Mouse (Mus musculus): ENCODE results near the gene Prdx6b. TPM values are rescaled to one million over a fixed set of nuclear protein-coding genes. Genes with fewer than 3 reads are reported as not detected.

Prdx6b gene
- total RNA-seq (2021): not detected
- long read RNA-seq, experiment 1: 0 reads
- long read RNA-seq, experiment 2: 0 reads

GRCm38 (mm10) chr2:80292172-80292571 is at the start of gene Prdx6b:
TSS of gene Prdx6b (plus strand) at chr2:80292472.
- no peak for DNase-seq (ENCODE audit: low spot score in 2 of 2)

DNA sequence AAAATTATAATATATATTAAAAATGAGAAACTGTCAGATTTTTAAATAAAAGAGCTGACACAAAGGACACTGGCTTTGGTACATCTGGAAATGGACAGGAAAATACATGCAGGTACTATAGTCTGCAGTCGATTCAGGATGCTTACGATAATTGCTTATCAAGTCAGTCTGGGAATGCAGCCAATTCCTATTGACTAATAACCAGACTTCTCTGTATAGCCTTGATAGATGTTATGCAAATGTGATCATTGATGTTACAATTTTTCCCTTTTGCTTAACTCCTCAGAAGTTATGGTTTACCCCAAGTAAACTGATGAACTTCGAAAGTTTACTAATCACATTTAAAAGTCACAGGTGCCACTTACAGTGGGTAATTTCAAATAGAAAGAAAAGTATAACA is 44.8 kb upstream of the Prdx6b start:
- no peak for DNase-seq (ENCODE audit: low spot score in 2 of 2)

DNA sequence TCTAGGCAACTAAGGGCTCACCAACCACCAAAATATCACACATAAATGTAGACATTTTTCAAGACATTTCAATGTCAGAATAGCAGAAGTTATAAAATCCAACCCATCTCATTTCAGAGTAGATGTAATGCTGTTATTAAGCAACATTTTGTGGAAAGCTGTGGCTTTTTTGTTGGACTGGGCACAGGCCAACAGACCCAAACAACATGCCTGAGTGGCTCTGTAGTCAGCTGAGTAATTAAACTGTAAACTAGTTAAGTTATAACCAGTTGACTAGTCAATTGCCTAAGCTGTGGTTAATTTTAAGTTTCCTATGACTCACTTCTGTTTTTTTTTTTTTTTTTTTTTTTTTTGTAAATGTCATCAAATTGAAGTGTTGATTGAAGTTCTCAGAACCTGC is 44.4 kb upstream of the Prdx6b start:
- DNase-seq (ENCODE audit: low spot score in 2 of 2): no peak

GRCm38 (mm10) chr2:80259888-80260672 is 32.2 kb upstream of the Prdx6b start:
- no peak for DNase-seq (ENCODE audit: low spot score in 2 of 2)

GRCm38 (mm10) chr2:80266894-80267293 is 25.4 kb upstream of the Prdx6b start:
- DNase-seq (ENCODE audit: low spot score in 2 of 2): peak; percentile 72 to 86

DNA sequence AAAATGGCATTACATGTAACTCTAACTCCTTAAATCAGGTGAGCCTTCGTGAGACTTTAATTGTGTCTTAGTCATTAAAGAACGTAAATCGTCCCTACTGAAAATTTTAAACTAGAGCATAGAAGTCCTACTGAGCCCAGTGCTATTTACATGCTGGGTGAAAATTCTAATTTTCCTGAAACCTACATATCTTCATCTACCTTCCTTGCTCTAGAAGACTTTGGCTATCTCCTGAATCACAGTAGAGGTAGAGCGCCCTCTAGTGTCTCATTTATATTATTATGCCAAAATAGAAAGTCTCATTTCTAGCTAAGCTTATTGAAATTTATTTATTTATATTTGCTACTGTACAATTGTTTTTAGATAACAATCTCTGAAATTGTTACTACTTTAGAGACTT is 24.2 kb upstream of the Prdx6b start:
- peak in 1 of 2 experiments; percentile 61 for DNase-seq (ENCODE audit: low spot score in 2 of 2)

DNA sequence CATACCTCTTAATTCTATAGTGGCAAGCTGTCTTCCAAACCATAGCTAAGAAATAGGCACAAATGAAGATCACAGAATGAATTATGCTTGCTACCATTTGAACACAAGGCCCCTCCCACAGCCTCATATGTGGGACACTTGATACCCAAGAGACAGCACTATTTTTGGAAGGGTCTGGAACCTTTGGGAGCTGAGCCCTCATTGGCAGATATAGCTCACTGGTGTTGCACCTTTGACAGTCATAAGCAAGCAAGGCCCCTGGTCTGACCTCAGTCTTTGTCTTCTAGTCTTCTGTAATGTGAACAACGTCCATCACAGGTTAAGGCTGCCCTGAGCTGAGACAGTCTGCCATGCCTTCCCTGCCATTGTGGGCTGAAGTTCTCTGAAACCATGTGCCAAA is 20.8 kb upstream of the Prdx6b start:
- DNase-seq (ENCODE audit: low spot score in 2 of 2): no peak

GRCm38 (mm10) chr2:80273038-80273437 is 19.2 kb upstream of the Prdx6b start:
- no peak for DNase-seq (ENCODE audit: low spot score in 2 of 2)

- DNase-seq (ENCODE audit: low spot score in 2 of 2): no peak
Measured at GRCm38 (mm10) chr2:80273763-80274162, 18.5 kb upstream of the Prdx6b start.

DNA sequence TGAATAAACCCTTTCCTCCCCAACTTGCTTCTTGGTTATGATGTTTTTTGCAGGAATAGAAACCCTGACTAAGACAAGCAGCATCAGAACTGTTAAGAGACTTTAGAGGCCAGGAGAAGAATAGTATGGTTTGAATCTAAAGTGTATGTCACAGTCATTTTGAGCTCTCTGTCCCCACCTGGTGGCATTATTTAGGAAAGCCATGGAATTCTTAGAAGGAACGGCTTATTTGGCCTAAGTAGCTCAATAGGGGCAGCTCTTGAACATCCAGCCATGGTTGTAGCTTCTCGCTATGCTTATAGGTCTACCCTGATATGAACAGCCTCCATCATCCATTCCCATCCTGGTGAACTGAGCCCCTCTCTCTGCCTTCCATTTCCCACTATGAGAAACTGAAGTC is 17.1 kb upstream of the Prdx6b start:
- peak in 1 of 2 experiments; percentile 20 for DNase-seq (ENCODE audit: low spot score in 2 of 2)

DNA sequence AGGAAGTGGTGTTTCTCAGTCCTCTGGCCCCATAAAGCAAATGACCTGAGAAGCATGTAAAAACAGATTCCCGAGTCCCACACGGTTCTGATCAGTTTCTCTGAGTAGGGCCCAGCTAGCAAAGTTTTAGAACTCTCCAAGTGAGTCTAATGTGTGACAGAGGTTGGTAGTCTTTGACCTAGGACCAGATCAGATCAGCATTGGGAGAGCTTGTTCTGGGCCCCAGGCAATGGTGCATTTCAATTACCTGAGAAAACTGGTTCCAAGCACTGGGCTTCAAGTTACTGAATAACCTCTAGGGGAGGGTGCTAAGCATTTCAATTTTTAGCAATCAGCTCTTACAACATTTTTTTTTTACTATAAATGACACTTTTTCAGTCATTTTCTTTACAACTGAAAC is 10.1 kb upstream of the Prdx6b start:
- DNase-seq (ENCODE audit: low spot score in 2 of 2): no peak

- DNase-seq (ENCODE audit: low spot score in 2 of 2): no peak
Measured at GRCm38 (mm10) chr2:80286397-80286796, 5.9 kb upstream of the Prdx6b start.

GRCm38 (mm10) chr2:80298334-80298733 is 6.1 kb downstream of the Prdx6b start:
- no peak for DNase-seq (ENCODE audit: low spot score in 2 of 2)

DNA sequence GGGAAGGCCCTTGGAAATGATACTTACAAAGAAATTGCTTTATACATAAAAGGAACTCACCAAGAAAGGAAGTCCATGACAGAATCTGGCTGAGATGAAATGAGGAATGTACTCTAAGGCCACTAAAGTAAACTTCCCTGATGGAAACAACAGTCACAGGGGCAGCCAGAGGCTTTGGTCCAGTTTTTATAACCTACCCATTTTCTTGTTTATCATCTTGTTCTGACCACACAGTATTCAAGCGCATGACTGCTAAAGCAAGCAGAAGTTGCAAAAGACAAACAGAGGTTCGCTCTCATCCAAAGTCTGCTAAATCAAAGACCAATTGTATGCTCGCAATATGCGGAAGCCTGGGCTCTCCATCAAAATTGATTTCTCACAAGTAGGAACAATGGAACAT is 8.5 kb downstream of the Prdx6b start:
- DNase-seq (ENCODE audit: low spot score in 2 of 2): no peak

- no peak for DNase-seq (ENCODE audit: low spot score in 2 of 2)
Measured at GRCm38 (mm10) chr2:80303957-80304356, 11.7 kb downstream of the Prdx6b start.

- no peak for DNase-seq (ENCODE audit: low spot score in 2 of 2)
Measured at GRCm38 (mm10) chr2:80307701-80308100, 15.4 kb downstream of the Prdx6b start.

GRCm38 (mm10) chr2:80309775-80310174 is 17.5 kb downstream of the Prdx6b start:
- DNase-seq (ENCODE audit: low spot score in 2 of 2): no peak

GRCm38 (mm10) chr2:80310772-80311171 is 18.5 kb downstream of the Prdx6b start:
- DNase-seq (ENCODE audit: low spot score in 2 of 2): no peak

DNA sequence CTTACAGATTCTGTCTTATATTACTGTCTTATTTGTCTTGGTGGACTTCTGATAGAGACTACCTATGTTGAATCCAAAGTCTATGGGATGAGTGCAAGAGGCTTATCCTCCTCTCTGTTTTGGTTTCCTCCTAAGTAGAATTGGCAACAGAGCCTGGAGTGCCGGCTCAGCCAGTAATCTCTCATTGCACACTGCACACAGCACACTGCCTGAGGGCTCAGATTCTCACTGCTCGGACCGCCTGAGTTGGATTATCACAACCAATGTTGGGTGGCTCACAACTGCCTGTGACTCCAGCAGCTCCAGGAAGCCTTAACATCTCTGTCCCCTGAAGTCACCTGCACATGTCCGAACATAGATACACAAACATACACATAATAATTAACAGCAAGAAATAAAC is 19.1 kb downstream of the Prdx6b start:
- no peak for DNase-seq (ENCODE audit: low spot score in 2 of 2)

DNA sequence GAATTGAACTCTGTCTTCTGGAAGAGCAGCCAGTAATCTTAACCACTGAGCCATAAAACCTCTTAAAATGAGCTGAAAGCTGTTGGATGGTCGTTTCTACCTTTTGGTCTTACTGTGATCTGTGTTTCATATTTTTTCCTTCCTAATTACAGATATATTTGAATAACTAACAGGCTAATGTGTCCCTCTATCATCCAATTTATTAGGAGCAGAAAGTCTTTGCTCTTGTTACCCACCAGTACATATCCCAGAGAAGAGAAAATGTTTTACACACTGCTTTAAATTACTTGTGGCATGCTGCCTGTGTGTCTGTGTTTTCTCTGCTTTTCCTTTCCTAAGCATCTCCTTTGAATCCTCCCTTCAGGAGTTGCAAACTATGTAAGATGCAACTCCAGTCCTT is 21.9 kb downstream of the Prdx6b start:
- DNase-seq (ENCODE audit: low spot score in 2 of 2): no peak

DNA sequence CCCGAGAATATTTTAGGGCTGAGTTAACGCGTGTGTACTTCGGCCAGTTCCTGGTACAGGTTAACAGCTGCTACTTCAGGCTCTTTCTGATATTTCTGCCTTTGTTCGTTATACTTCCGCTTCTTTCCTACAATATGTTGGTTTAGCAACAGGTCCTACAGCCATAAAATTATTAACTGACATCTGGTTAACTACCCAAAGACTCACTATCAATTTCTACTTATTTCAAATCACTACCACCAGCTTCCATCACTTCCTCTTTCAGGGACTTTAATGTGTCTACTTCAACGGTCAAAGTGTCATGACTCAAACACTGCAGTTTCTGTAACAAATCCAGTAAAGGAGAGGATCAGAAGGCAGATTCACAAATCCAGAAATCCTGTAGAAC is 22.6 kb downstream of the Prdx6b start:
- DNase-seq (ENCODE audit: low spot score in 2 of 2): no peak

- DNase-seq (ENCODE audit: low spot score in 2 of 2): peak; percentile 91 to 94
Measured at GRCm38 (mm10) chr2:80315242-80316161, 23.2 kb downstream of the Prdx6b start, which contains the start of gene Dnajc10. TSS of gene Dnajc10 (plus strand) at chr2:80315466.

Data from layer of hippocampus, postnatal 14 days (tissue).